Mouse (Mus musculus) heart, adult 2 months (tissue): Measurements from ENCODE around the gene Irgm1. TPM values are rescaled to one million over a fixed set of nuclear protein-coding genes. Genes with fewer than 3 reads are reported as not detected.
A peak's percentile ranks its signal among the peaks of the same experiment; 100 is the strongest.
"Not testable (repeated sequence)": the region's sequence is repeated elsewhere in the genome, so short reads cannot be mapped to it uniquely, and the experiment has no call there.

Experiments
- DNase-seq, 2 experiments: peaks; one replicate each; pipeline ENCODE4 v3.0.0; 2021
- H3K27ac ChIP-seq: fragments of 200-600 bp; 2 replicates; pipeline ENCODE4 v1.8.1; 2022
- H3K27me3 ChIP-seq: fragments of 200-500 bp; 2 replicates; pipeline ENCODE4 v1.6.1; 2012; ENCODE audit warnings: mild to moderate bottlenecking, low read length, inconsistent platforms, mixed read lengths; ENCODE audit not compliant: control insufficient read depth, insufficient read depth
- H3K36me3 ChIP-seq: fragments of 200-500 bp; 2 replicates; pipeline ENCODE4 v1.6.1; 2012; ENCODE audit warnings: low read length, inconsistent platforms; ENCODE audit not compliant: control insufficient read depth, insufficient read depth
- H3K4me1 ChIP-seq: fragments of 200-500 bp; 2 replicates; pipeline ENCODE4 v1.6.1; 2011; ENCODE audit warnings: low read length; ENCODE audit not compliant: control insufficient read depth, insufficient read depth
- H3K4me3 ChIP-seq: fragments of 200-600 bp; 2 replicates; pipeline ENCODE4 v1.8.1; 2022
- H3K79me2 ChIP-seq: fragments of 200-500 bp; replicated peaks from 2 replicates; pipeline ENCODE4 v1.6.1; 2012; ENCODE audit warnings: mild to moderate bottlenecking, inconsistent platforms, low read length, moderate library complexity, mixed read lengths; ENCODE audit not compliant: control insufficient read depth, insufficient read depth
- H3K9ac ChIP-seq: fragments of 200-500 bp; 2 replicates; pipeline ENCODE4 v1.6.1; 2012; ENCODE audit warnings: low read depth, mild to moderate bottlenecking, control low read depth, inconsistent platforms, low read length, mixed read lengths
- CTCF ChIP-seq: fragments of 200-600 bp; IDR thresholded peaks from 2 replicates; pipeline ENCODE4 v1.8.1; 2022; ENCODE audit warnings: antibody characterized with exemption, mild to moderate bottlenecking, moderate library complexity
- EP300 ChIP-seq: fragments of 200-500 bp; IDR thresholded peaks from 2 replicates; pipeline ENCODE4 v1.6.1; 2011; ENCODE audit warnings: low read depth, low read length, control low read depth; ENCODE audit not compliant: insufficient read depth
- POLR2A ChIP-seq: fragments of 200-500 bp; IDR thresholded peaks from 2 replicates; pipeline ENCODE4 v1.6.1; 2011; ENCODE audit warnings: mild to moderate bottlenecking, low read depth, low read length, control low read depth; ENCODE audit not compliant: insufficient read depth
- WGBS: fragments of 180-500 bp; shearing (Covaris S2); methylation state at CpG from one replicate; pipeline ENCODE4 v1.1.7; 2018; 5-methylcytosine and 5-hydroxymethylcytosine counted together
- intact Hi-C: fragments of 180-260 bp; cut with DNase I; formaldehyde crosslinking; loops from one replicate; pipeline ENCODE4 v1.15.1; 2025
- polyA plus RNA-seq: library from polyadenylated mRNA; depleted of rRNA; stranded (reverse); fragments of >200 nt; gene quantifications from 2 replicates; pipeline ENCODE4 v1.2.3, GENCODE M21; 2012
- total RNA-seq, 2 experiments: library from RNA; stranded (reverse); gene quantifications; 2 replicates each; pipeline ENCODE4 v1.2.3; 2021

Gene Irgm1
- total and polyA plus RNA-seq, 3 experiments = 9.9 to 13.5 (median 10.0) TPM

DNA sequence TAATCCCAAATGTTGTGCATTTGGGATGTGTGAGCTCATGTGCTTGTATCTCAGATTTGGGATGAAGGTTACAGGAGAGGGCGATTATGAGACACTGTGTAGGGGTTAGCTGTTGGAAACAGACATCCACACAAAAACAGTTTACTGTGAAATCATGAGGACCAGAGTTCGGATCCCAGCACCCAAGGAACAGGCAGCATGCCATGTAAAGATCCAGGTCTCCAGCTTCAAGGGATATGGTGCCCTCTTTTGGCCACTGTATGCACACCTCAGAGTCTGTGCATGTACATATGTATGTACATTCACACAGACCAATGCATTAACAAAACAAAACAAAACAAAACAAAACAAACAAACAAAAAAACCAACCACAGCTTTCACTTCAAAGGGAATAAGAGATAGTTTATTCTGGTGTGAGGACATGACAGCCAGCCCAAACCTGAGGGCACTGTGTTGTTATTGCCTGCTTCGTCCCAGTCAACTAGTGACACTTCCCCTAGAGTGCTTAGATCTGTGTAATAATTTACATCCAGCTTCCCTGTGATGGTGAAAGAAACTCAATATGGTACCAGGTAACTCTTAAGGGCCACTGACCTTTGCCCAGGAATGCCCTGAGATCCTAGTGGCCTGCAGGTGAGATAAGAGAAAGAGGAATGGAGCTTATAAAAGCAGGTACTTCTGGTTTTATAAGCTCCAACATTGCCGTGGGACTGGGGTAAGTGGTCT is 20.1 kb downstream of the Irgm1 start:
- DNase-seq = no peak
- TF ChIP-seq POLR2A (no peak), CTCF (peak; percentile 50)
- H3K27me3 ChIP-seq = no peaks in the 10 kb centered on the region
- peaks cover 3% of the 10 kb centered on the region for H3K4me1 ChIP-seq
- intact Hi-C loops = no loop called here
- H3K9ac ChIP-seq = no peak overlapping the region
- WGBS = 84% methylated on average over 4 of the region's 4 CpGs
- H3K4me3 ChIP-seq = no peak overlapping the region
- H3K36me3 ChIP-seq = no peaks in the 10 kb centered on the region
- H3K27ac ChIP-seq = no peak overlapping the region
- no peaks in the 10 kb centered on the region for H3K79me2 ChIP-seq

DNA sequence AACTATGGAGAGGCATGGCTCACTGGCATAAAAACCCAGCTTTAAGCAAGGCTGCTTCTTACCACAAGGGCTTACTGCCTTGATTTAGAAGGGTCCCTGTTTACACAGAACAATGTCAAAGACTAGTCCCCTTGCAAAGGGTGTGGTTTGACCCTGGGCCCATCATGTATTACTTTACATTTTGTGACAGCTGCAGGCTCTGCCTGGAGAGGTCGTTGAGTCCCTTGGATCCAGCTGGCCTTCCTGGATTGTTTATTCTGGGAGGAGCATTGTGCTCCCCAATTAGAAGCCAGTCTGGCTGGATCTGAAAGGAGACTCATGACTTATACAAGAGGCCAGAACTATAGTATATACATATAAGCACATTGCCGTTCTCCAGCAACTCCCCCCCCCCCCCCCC is 21.2 kb downstream of the Irgm1 start:
- Histone ChIP-seq H3K4me1 (peaks cover 3% of the 10 kb centered on the region), H3K4me3 (no peak overlapping the region), H3K27me3 (no peaks in the 10 kb centered on the region), H3K36me3 (no peaks in the 10 kb centered on the region), H3K27ac (no peak overlapping the region), H3K79me2 (no peaks in the 10 kb centered on the region), H3K9ac (no peak overlapping the region)
- WGBS = 47% methylated on average over 2 of the region's 2 CpGs
- intact Hi-C loops = no loop called here
- TF ChIP-seq CTCF (no peak), EP300 (no peak), POLR2A (no peak)
- DNase-seq = no peak

DNA sequence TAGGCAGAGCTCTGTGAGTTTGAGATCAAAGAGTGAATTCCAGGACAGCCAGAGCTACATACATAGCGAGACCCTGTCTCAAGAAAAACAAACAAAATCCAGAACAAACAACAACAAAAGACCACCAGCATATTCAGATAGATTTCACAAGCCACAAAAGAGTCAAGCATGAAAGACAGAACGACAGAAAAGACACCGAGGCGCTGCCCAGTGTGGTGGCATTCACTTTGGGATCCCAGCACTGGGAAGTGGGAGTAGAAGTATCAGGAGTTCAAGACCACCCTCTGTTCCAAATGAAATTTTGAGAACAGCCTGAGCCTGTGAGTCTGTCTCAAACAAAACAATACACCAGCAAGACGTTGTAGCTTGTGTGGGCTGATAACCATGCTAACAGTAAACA is 24.6 kb downstream of the Irgm1 start:
- Histone ChIP-seq H3K27ac (no peak overlapping the region), H3K36me3 (no peaks in the 10 kb centered on the region), H3K79me2 (no peaks in the 10 kb centered on the region), H3K27me3 (no peaks in the 10 kb centered on the region), H3K4me3 (no peak overlapping the region), H3K9ac (no peak overlapping the region), H3K4me1 (no peaks in the 10 kb centered on the region)
- DNase-seq = no peak
- TF ChIP-seq EP300 = no peak
- no peak for TF ChIP-seq POLR2A
- TF ChIP-seq CTCF = no peak
- intact Hi-C loops = no loop called here
- 70% methylated on average over 5 of the region's 5 CpGs for WGBS

DNA sequence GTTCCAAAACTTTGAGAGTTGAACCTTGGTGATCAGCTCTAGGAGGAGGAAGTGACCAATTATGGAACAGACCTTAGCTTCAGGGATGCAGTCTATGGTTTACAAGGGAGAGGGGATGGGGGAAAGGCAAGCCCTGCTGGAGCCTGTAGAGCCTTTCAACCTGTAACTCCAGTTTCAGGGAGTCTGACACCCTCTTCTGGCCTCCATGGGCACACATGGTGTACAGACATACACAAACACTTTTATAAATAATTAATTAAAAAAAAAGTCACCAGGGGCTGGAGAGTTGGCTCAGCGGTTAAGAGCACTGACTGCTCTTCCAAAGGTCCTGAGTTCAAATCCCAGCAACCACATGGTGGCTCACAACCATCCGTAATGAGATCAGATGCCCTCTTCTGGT is 25.1 kb downstream of the Irgm1 start:
- H3K4me3 ChIP-seq, H3K27ac ChIP-seq, H3K36me3 ChIP-seq, H3K79me2 ChIP-seq, H3K9ac ChIP-seq, H3K27me3 ChIP-seq, DNase-seq, H3K4me1 ChIP-seq, intact Hi-C loops: not testable (repeated sequence)
- WGBS = 81% methylated on average over 2 of the region's 2 CpGs
- 0 out of 2 replicates have a peak, but pooled peaks have one; percentile 7 for TF ChIP-seq CTCF

DNA sequence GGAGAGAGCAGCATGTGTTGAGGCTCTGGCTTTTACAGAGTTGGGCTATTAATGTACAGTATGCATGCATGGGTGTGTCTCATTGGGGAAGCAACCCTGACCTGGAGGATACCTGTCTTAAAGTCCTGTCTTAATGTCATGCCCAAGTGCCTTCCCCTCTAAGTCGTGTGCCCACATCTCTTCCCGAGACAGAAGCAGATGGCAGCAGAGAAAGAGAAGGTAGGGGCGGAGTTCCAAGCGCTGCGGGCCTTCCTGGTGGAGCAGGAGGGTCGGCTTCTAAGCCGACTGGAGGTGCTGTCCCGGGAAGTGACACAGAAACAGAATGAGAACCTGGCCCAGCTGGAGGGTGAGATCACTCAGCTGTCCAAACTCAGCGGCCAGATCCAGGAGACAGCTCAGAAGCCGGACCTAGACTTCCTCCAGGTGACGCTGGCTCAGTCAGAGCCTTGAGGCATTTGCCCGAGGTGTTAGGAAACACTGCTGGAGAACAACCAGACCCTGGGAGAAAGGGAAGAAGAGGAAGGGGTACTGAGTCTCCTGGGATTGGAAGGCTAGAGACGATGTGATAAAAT is 26.2 kb downstream of the Irgm1 start:
- Histone ChIP-seq H3K27ac (no peak overlapping the region), H3K4me3 (no peak overlapping the region), H3K27me3 (no peaks in the 10 kb centered on the region), H3K9ac (no peak overlapping the region), H3K36me3 (no peaks in the 10 kb centered on the region), H3K79me2 (no peaks in the 10 kb centered on the region), H3K4me1 (no peaks in the 10 kb centered on the region)
- no peak for TF ChIP-seq EP300
- TF ChIP-seq CTCF = no peak
- no peak for TF ChIP-seq POLR2A
- WGBS = 53% methylated on average over 13 of the region's 13 CpGs
- intact Hi-C loops = no loop called here
- DNase-seq = no peak

DNA sequence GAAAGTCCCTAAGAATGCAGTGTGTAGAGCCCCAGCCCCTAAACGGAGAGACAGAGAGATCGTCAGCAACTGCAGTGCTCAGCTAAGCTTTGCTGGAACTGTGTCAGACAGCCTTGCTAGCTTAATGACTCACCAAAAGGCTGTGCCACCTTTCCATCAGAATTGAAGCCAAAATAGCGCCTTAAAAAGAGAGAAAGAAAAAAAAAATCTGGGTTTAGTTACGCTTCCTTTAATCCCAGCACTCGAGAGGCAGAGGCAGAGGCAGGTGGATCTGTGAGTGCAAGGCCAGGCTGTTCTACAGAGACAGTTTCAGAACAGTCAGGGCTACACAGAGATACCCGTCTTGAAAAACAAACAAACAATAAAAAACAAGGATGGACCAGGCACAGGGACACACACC is 27.2 kb downstream of the Irgm1 start:
- TF ChIP-seq EP300 (no peak), CTCF (no peak), POLR2A (no peak)
- no peak overlapping the region for H3K9ac ChIP-seq
- H3K27me3 ChIP-seq = no peaks in the 10 kb centered on the region
- H3K27ac ChIP-seq = no peak overlapping the region
- intact Hi-C loops = no loop called here
- no peaks in the 10 kb centered on the region for H3K36me3 ChIP-seq
- no peak overlapping the region for H3K4me3 ChIP-seq
- no peak for DNase-seq
- H3K4me1 ChIP-seq = no peaks in the 10 kb centered on the region
- no peaks in the 10 kb centered on the region for H3K79me2 ChIP-seq
- 71% methylated on average over 6 of the region's 6 CpGs for WGBS
